7 mouse cellular contexts compared by ENCODE assay signal in the genomic region with DNA sequence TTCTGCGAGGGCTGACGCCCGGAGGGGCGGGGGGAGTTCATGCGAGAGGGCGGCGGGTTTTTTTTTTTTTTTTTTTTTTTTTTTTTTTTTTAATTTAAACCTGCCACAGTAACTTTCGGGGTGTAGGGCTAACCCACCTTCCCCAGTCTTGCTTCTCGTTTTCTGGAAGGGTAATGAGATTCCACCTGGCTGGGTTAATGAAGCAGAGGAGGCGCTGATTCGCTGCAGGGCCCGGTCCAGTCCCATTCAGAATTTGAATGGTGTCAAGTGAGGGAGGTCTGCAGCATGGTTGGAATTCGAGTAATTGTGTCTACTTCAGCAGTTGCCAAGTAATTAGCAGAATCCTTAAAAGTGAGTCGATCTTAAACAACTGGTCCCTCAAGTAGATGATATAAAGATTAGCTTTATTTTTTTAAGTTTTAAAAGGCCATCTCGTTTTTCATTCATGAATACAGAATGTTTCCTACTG. TPM values are rescaled to one million over a fixed set of nuclear protein-coding genes. Genes with fewer than 3 reads are reported as not detected.
A peak's percentile ranks its signal among the peaks of the same experiment; 100 is the strongest.
DNase-seq lines count a peak whose midpoint lies in the region; ATAC-seq lines count a peak whose summit lies in the region.

No protein-coding gene starts in this region.

- peak; percentile 41; the same call in 1 of the 2 replicates for ATAC-seq in forebrain, embryonic 13.5 days
- no peak for ATAC-seq in limb, embryonic 15.5 days (ENCODE audit: insufficient number of reproducible peaks, low FRiP score, low TSS enrichment, low read depth)
- ATAC-seq in stomach, embryonic 14.5 days (ENCODE audit: insufficient number of reproducible peaks, insufficient read depth, low FRiP score, low read depth), result no peak

- peak overlapping the region; percentile 81 for H3K4me3 ChIP-seq in forebrain, embryonic 13.5 days
- peak overlapping the region; percentile 72 for H3K4me3 ChIP-seq in limb, embryonic 15.5 days
- H3K4me3 ChIP-seq in stomach, embryonic 14.5 days (ENCODE audit: low read depth, low read length), result peak overlapping the region; percentile 70

- peak overlapping the region; percentile 98 for H3K4me2 ChIP-seq in forebrain, embryonic 13.5 days
- peak overlapping the region; percentile 100 for H3K4me2 ChIP-seq in limb, embryonic 15.5 days
- peak overlapping the region; percentile 99 for H3K4me2 ChIP-seq in stomach, embryonic 14.5 days (replicated peaks; ENCODE audit: low read depth, low read length)

- H3K36me3 ChIP-seq in forebrain, embryonic 13.5 days (ENCODE audit: poor library complexity, severe bottlenecking), result no peaks in the 10 kb centered on the region
- no peaks in the 10 kb centered on the region for H3K36me3 ChIP-seq in limb, embryonic 15.5 days
- H3K36me3 ChIP-seq in stomach, embryonic 14.5 days (ENCODE audit: control insufficient read depth, insufficient read depth, low read length), result no peaks in the 10 kb centered on the region

- H3K9me3 ChIP-seq in forebrain, embryonic 13.5 days (replicated peaks), result no peaks in the 10 kb centered on the region
- no peaks in the 10 kb centered on the region for H3K9me3 ChIP-seq in limb, embryonic 15.5 days
- no peaks in the 10 kb centered on the region for H3K9me3 ChIP-seq in stomach, embryonic 14.5 days (ENCODE audit: control insufficient read depth, low read depth, low read length)

- H3K27ac ChIP-seq in forebrain, embryonic 13.5 days, result no peak overlapping the region
- no peak overlapping the region for H3K27ac ChIP-seq in limb, embryonic 15.5 days
- H3K27ac ChIP-seq in stomach, embryonic 14.5 days (ENCODE audit: low read length), result no peak overlapping the region

- H3K4me1 ChIP-seq in forebrain, embryonic 13.5 days, result peaks cover 17% of the 10 kb centered on the region
- peaks cover 10% of the 10 kb centered on the region; the same call in 1 of the 2 replicates for H3K4me1 ChIP-seq in limb, embryonic 15.5 days
- H3K4me1 ChIP-seq in stomach, embryonic 14.5 days (ENCODE audit: control insufficient read depth, insufficient read depth, low read length), result no peaks in the 10 kb centered on the region

- H3K27me3 ChIP-seq in forebrain, embryonic 13.5 days, result peaks cover 34% of the 10 kb centered on the region
- peaks cover 51% of the 10 kb centered on the region for H3K27me3 ChIP-seq in limb, embryonic 15.5 days
- H3K27me3 ChIP-seq in stomach, embryonic 14.5 days (ENCODE audit: control insufficient read depth, insufficient read depth, low read length), result peaks cover 14% of the 10 kb centered on the region; the same call in 1 of the 2 replicates

- 2% methylated on average over 15 of the region's 15 CpGs for WGBS in forebrain, embryonic 13.5 days
- 3% methylated on average over 13 of the region's 15 CpGs for WGBS in limb, embryonic 15.5 days
- WGBS in stomach, embryonic 14.5 days, result 7% methylated on average over 15 of the region's 15 CpGs

- DNase-seq in retina, embryonic 14.5 days (ENCODE audit: low spot score), result peak; percentile 23
- no peak for DNase-seq in retina, postnatal 1 day
- DNase-seq in right cerebral cortex, adult 18-20 months, result no peak
- DNase-seq in ovary, postnatal 36 days (ENCODE audit: low spot score), result no peak

- H3K9ac ChIP-seq in forebrain, embryonic 13.5 days, result peak overlapping the region; percentile 74
- H3K9ac ChIP-seq in limb, embryonic 15.5 days, result no peak overlapping the region
- peak overlapping the region; percentile 36; the same call in 1 of the 2 replicates for H3K9ac ChIP-seq in stomach, embryonic 14.5 days (replicated peaks; ENCODE audit: low read depth, low read length)

RNA-seq across cellular contexts. Expression of gene Pcgf5, which starts 1.4 kb away (rescaled TPM):
- 23.0 and 25.2 TPM in 2 replicates for polyA plus RNA-seq in forebrain, embryonic 13.5 days (2015; fragmentation: Nextera tagmentation; extraction: Ambion mirVana)
- 8.5 and 8.9 TPM in 2 replicates for polyA plus RNA-seq in limb, embryonic 15.5 days (2015; fragmentation: Nextera tagmentation; extraction: Ambion mirVana)
- 10.2 and 13.0 TPM in 2 replicates for polyA plus RNA-seq in stomach, embryonic 14.5 days (2014; fragmentation: Nextera tagmentation; extraction: Ambion mirVana)
